Mouse (Mus musculus) heart, postnatal 0 days (tissue): ENCODE data around the gene Cit.

Experiments
- CTCF ChIP-seq: IDR thresholded peaks from 2 replicates; pipeline ENCODE4 v1.5.1; 2016; ENCODE audit warnings: antibody characterized with exemption, control low read depth, low read depth
- EP300 ChIP-seq: IDR thresholded peaks from 2 replicates; pipeline ENCODE4 v1.6.1; 2016; ENCODE audit warnings: antibody characterized with exemption, low read depth

GRCm38 (mm10) chr5:115984392-115984791 lies 139.3 kb downstream of the Cit start:
- TF ChIP-seq CTCF (no peak), EP300 (no peak)
